Mouse (Mus musculus): ENCODE results near the gene Scgb1c1. TPM values are rescaled to one million over a fixed set of nuclear protein-coding genes. Genes with fewer than 3 reads are reported as not detected.

Scgb1c1 gene
- not detected in 2 replicates for total RNA-seq (2017)

GRCm38 (mm10) chr7:140844905-140845665 lies at the start of gene Scgb1c1:
TSS of gene Scgb1c1 (plus strand) at chr7:140845547.
- peak; percentile 87 to 90 for ATAC-seq (replicated peaks in 1 of 2; ENCODE audit: insufficient read depth in 1 of 2, low FRiP score in 2 of 2, low TSS enrichment in 1 of 2, low read depth in 1 of 2, poor library complexity in 2 of 2, severe bottlenecking in 2 of 2)

- no peak for ATAC-seq (replicated peaks in 1 of 2; ENCODE audit: insufficient read depth in 1 of 2, low FRiP score in 2 of 2, low TSS enrichment in 1 of 2, low read depth in 1 of 2, poor library complexity in 2 of 2, severe bottlenecking in 2 of 2)
Observed at GRCm38 (mm10) chr7:140797619-140798018, 47.7 kb upstream of the Scgb1c1 start.

- no peak for ATAC-seq (replicated peaks in 1 of 2; ENCODE audit: insufficient read depth in 1 of 2, low FRiP score in 2 of 2, low TSS enrichment in 1 of 2, low read depth in 1 of 2, poor library complexity in 2 of 2, severe bottlenecking in 2 of 2)
Observed at GRCm38 (mm10) chr7:140798212-140798611, 47.1 kb upstream of the Scgb1c1 start.

GRCm38 (mm10) chr7:140802629-140803028 lies 42.7 kb upstream of the Scgb1c1 start:
- ATAC-seq (replicated peaks in 1 of 2; ENCODE audit: insufficient read depth in 1 of 2, low FRiP score in 2 of 2, low TSS enrichment in 1 of 2, low read depth in 1 of 2, poor library complexity in 2 of 2, severe bottlenecking in 2 of 2) = no peak

GRCm38 (mm10) chr7:140805704-140806103 lies 39.6 kb upstream of the Scgb1c1 start:
- peak; percentile 85 to 94 for ATAC-seq (replicated peaks in 1 of 2; ENCODE audit: insufficient read depth in 1 of 2, low FRiP score in 2 of 2, low TSS enrichment in 1 of 2, low read depth in 1 of 2, poor library complexity in 2 of 2, severe bottlenecking in 2 of 2)

- no peak for ATAC-seq (replicated peaks in 1 of 2; ENCODE audit: insufficient read depth in 1 of 2, low FRiP score in 2 of 2, low TSS enrichment in 1 of 2, low read depth in 1 of 2, poor library complexity in 2 of 2, severe bottlenecking in 2 of 2)
Observed at GRCm38 (mm10) chr7:140810496-140810895, 34.9 kb upstream of the Scgb1c1 start.

DNA sequence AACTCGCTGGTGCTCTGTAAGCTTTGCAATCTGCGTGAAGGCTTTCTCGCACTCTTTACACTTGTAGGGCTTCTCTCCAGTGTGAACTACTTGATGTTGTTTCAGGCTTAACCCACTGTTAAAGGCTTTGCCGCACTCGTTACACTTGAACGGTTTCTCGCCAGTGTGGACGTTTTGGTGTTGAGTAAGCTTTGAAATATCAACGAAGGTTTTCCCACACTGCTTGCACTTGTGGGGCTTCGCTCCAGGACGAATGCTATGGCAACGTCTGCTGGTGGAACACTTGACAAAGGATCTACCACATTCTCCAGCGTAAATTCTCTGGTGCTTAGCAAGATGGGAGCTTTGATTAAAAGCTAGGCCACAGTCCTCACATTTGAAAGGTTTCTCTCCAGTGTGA lies 33.6 kb upstream of the Scgb1c1 start:
- no peak for ATAC-seq (replicated peaks in 1 of 2; ENCODE audit: insufficient read depth in 1 of 2, low FRiP score in 2 of 2, low TSS enrichment in 1 of 2, low read depth in 1 of 2, poor library complexity in 2 of 2, severe bottlenecking in 2 of 2)

DNA sequence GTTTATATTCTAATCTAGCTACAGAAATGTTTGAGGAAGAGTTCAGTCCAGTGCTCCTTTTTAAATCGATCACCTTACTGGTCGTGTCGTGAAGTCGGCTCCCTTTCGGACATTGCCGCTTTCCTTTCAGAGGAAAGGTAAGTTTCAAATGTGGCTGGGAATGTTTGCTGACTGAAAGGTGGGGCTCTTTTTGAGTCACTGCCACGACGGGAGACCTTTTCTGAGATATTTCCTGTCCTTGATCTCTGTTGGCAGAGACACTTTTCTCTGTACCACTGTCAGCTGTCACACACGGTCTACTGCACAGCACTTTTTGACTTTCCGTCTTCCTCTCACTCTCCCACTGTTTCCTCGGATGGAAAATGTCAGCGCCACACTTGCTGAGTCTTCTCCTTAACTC lies 32.5 kb upstream of the Scgb1c1 start:
- ATAC-seq (replicated peaks in 1 of 2; ENCODE audit: insufficient read depth in 1 of 2, low FRiP score in 2 of 2, low TSS enrichment in 1 of 2, low read depth in 1 of 2, poor library complexity in 2 of 2, severe bottlenecking in 2 of 2) = no peak

- ATAC-seq (replicated peaks in 1 of 2; ENCODE audit: insufficient read depth in 1 of 2, low FRiP score in 2 of 2, low TSS enrichment in 1 of 2, low read depth in 1 of 2, poor library complexity in 2 of 2, severe bottlenecking in 2 of 2) = no peak
Observed at GRCm38 (mm10) chr7:140820173-140820572, 25.2 kb upstream of the Scgb1c1 start.

DNA sequence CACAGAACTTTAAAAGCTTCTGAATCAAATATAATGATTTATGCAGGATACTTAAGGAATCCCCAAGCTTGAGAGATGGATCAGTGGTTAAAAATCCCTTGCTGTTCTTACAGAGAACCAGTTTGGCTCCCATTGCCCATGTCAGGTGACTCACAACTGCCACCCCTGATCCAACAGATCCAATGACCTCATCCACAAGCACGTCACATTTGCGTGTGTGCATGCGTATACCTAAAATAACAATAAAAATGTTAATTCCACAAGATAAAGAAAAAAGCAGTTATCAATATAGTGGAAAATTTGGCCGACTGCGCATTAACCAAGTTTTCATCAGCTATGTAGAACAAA lies 24.1 kb upstream of the Scgb1c1 start:
- no peak for ATAC-seq (replicated peaks in 1 of 2; ENCODE audit: insufficient read depth in 1 of 2, low FRiP score in 2 of 2, low TSS enrichment in 1 of 2, low read depth in 1 of 2, poor library complexity in 2 of 2, severe bottlenecking in 2 of 2)

DNA sequence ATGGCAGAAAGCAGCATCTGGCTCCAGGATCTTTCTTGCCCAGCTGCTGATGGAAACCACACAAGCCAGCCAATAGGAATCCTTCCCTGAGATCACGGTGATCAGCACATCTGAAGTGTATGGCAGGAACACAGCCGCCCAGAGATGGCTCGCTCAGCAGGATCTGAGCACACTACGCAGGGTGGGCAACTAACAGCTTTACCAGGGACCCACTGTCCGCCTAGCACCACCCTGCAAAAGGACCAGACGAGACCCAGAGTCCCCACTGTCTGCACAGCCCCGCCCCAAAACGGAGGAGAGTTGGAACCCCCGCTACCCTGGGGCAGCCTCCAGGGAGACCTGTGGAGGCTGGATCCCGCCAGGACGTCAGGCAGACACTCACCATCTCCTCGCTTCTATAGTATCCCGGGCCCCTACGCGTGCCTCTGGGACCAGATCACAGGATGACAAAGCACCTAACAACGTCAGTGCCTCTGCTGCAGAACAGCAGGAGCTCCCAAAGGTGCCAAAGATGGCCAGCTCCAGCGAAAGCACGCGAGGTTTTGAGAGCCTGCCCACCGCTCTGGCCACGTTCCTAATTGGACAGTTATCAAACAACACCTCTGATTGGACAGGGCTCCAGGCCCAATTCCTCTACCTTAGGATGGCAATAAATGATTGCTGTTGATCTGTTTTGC lies 23.6 kb upstream of the Scgb1c1 start, which contains the start of gene Zfp941:
TSS of gene Zfp941 (minus strand) at position 526 of the 677 bp plus-strand sequence.
- ATAC-seq (replicated peaks in 1 of 2; ENCODE audit: insufficient read depth in 1 of 2, low FRiP score in 2 of 2, low TSS enrichment in 1 of 2, low read depth in 1 of 2, poor library complexity in 2 of 2, severe bottlenecking in 2 of 2) = peak; percentile 77 to 95

DNA sequence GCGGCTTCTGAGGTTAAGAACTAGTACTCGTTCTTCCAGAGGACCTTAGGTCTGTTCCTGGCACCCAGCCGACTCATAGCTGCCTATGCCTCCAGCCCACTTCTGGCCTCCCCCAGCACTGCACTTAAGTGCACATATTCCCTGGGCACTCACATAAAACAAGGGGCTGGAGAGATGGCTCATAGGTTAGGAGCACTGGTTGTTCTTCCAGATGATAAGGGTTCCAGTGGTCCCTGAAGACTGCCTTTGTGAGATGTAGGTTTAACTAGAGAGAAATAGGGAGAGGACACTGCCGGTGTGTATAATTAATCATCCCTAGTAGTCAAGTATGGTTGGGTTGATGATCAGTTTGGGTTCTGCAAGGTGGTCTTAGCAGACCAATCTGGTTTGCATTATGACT lies 22.6 kb upstream of the Scgb1c1 start:
- no peak for ATAC-seq (replicated peaks in 1 of 2; ENCODE audit: insufficient read depth in 1 of 2, low FRiP score in 2 of 2, low TSS enrichment in 1 of 2, low read depth in 1 of 2, poor library complexity in 2 of 2, severe bottlenecking in 2 of 2)

GRCm38 (mm10) chr7:140828171-140828881 lies 17.0 kb upstream of the Scgb1c1 start:
- ATAC-seq (replicated peaks in 1 of 2; ENCODE audit: insufficient read depth in 1 of 2, low FRiP score in 2 of 2, low TSS enrichment in 1 of 2, low read depth in 1 of 2, poor library complexity in 2 of 2, severe bottlenecking in 2 of 2) = peak; percentile 62 to 70

DNA sequence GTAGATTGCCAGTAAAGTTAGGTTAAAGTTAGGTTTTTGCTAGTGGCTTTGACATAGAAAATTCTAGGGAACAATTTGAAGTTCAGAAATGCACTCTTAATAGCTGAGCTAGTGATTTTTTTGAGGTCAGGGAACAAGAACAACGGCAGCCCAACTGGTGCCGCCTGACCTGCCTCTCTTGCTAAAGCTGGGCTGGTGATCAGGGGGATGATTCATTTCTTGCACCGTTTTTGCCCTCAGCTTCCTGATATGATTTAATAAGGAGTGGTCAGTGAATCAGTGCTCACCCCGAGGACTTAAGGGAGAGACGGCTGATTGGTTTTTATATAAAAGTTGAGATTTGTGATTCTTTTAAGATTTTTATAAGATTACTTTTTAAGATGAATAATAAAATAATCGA lies 13.9 kb upstream of the Scgb1c1 start:
- no peak for ATAC-seq (replicated peaks in 1 of 2; ENCODE audit: insufficient read depth in 1 of 2, low FRiP score in 2 of 2, low TSS enrichment in 1 of 2, low read depth in 1 of 2, poor library complexity in 2 of 2, severe bottlenecking in 2 of 2)

DNA sequence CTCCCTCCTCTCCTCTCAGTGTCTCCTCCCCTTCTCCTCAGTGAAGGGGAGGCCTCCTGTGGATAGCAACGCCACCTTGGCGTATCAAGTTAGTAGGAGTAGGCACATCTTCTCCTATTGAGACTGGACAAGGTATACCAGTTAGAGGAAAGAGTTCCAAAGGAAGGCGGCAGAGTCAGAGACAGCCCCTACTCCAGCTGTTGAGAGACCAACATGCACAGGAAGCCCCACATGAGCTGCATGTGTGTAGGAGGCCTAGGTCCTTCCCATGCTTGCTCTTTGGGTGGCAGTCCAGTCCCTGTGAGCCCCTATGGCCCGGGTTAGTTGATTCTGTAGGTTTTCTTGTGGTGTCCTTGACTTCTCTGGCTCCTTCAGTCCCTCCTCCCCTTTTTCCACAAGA lies 12.0 kb upstream of the Scgb1c1 start:
- no peak for ATAC-seq (replicated peaks in 1 of 2; ENCODE audit: insufficient read depth in 1 of 2, low FRiP score in 2 of 2, low TSS enrichment in 1 of 2, low read depth in 1 of 2, poor library complexity in 2 of 2, severe bottlenecking in 2 of 2)

GRCm38 (mm10) chr7:140834968-140835757 lies 10.2 kb upstream of the Scgb1c1 start, which contains the start of gene Urah:
TSS of gene Urah (plus strand) at chr7:140835018.
- ATAC-seq (replicated peaks in 1 of 2; ENCODE audit: insufficient read depth in 1 of 2, low FRiP score in 2 of 2, low TSS enrichment in 1 of 2, low read depth in 1 of 2, poor library complexity in 2 of 2, severe bottlenecking in 2 of 2) = no peak

DNA sequence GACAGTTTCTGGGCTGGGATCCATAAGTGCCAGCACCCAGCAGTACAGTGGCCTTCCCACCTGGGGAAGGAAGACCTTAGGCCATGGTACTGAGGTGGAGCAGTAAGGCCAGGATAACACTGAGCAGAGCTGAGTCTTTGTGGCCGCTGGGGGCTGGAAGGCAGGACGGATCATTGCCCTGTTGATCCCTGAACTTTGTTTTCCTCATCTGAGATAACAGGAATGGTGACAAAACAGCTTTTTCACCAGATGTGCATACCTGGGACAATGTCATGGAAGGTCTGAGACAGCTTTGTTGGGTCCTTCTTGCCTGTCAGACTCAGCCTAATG lies 9.6 kb upstream of the Scgb1c1 start:
- no peak for ATAC-seq (replicated peaks in 1 of 2; ENCODE audit: insufficient read depth in 1 of 2, low FRiP score in 2 of 2, low TSS enrichment in 1 of 2, low read depth in 1 of 2, poor library complexity in 2 of 2, severe bottlenecking in 2 of 2)
